Mouse (Mus musculus): Measurements from ENCODE around the gene Ttc13.

Ttc13 gene

GRCm38 (mm10) chr8:124658415-124658814 is 63.4 kb downstream of the Ttc13 start:
- DNase-seq (ENCODE audit: low read depth, low spot score) = no peak

GRCm38 (mm10) chr8:124657961-124658360 is 63.8 kb downstream of the Ttc13 start:
- no peak for DNase-seq (ENCODE audit: low read depth, low spot score)

GRCm38 (mm10) chr8:124653568-124654475 is 68.0 kb downstream of the Ttc13 start:
- DNase-seq (ENCODE audit: low read depth, low spot score) = no peak

DNA sequence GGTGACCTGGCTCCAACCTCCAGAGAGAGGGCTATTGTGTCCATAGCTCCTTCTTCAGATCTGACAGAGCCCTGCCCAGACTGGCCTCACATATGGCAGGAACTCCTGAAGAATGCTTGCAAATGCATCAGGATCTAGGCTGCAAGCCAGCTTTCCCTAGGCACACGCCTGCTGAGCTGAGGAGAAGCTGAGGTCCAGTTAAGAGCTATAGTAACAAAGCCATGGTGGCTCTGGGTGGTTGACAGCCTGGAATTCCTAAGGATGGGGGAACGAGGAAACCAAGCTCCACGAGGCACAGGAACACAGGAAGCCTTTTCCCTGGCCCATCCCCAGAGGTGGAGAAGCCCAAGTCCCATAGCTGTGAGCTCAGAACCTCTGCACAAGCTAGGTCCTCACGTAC is 69.2 kb downstream of the Ttc13 start:
- DNase-seq (ENCODE audit: low read depth, low spot score) = no peak

GRCm38 (mm10) chr8:124651776-124652175 is 70.0 kb downstream of the Ttc13 start:
- no peak for DNase-seq (ENCODE audit: low read depth, low spot score)

DNA sequence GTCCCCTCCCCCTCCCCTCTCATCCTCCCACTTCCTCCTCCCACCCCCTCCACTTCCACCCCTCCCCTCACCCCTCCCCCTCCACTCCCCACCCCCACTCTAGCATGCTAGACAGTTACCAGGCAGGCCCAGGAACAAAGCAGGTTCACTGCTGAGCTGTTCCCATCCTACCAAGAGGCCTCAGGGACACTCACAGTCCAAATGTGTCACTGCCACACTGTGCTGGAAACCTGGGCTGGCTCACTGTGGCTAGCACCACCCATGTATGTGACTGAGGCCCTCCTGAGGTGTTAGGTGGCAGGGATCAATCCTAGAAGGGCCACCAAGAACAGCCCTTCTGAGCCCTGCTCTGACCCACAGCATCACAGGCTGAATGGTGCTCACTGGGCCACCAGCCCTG is 73.5 kb downstream of the Ttc13 start:
- DNase-seq (ENCODE audit: low read depth, low spot score) = no peak

DNA sequence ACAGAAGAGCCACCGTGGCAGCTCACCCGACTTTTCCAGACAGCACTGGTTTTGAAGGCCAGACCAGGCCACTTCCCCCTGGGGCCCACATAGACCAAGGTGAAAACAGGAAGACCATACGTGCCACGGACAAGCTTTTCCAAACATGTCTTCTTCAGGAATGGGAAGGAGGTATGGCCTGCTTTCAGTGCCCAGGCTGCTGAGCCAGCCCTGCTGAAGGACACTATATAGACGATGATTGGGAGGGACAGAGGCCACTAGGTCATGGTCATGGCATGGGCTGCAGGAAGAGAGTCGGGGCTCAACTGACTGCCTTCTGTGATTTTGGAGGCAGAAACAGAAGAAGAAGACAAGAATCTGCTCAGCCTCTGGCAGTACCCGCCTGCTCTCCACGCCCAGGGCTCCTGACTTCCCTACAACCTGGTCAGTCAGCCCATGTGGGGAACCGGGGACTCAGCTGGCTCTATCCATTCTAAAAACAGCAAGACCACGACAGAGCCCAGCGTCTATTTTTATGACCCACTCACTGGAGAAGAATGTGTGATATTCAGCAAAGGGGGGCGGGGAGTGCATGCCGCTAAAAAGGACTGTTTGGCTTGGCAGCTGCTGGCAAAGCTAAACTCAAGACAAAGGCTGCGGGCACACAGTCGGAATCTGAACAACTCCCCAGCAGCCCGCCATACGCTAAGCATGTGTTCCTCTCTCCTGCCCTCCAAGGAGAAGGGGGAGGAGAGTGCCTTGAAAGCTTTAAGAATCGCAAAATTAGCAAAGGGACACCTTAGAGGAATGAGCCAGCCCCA is 78.0 kb downstream of the Ttc13 start:
- peak; percentile 55 for DNase-seq (ENCODE audit: low read depth, low spot score)

GRCm38 (mm10) chr8:124641599-124641998 is 80.2 kb downstream of the Ttc13 start:
- DNase-seq (ENCODE audit: low read depth, low spot score) = no peak

- DNase-seq (ENCODE audit: low read depth, low spot score) = no peak
Measured at GRCm38 (mm10) chr8:124635247-124635502, 86.6 kb downstream of the Ttc13 start.

DNA sequence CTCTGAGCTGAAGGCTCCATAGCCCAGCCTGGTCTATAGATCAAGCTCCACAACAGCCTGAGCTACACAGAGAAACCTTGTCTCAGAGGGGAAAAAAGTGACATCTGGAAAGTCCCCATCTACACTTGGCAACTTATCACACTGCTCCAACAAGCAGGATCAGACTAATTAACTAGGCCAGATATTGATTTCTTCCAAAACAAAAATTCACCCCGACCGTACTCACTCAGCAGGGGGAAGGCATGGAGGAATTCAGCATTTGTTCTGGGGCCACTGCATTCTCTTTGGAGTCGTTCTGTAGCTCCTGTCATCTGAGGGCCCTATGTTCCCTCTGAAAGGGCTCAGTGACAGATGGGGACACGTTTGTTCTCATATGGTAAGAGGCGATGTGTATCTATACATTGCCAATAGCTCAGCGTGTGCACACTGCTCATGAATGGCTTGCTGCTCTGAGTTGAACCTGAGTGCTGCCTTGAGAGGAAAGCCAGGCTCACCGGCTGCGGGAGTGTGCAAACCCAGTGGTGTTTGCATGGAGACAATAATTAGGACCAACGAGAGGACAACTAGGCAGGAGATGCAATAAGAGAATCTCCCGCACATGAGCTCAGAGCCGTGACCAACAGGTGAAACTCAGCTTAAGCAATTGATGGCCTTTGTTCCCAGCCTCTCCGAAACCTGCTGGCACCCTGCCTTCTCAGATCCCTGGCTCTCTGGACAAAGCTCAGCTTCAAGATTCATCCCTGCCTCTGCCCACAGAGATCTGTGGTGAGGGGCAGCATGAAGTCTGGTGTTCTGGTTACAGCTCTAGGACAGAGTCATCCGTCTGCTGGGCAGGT is 87.2 kb downstream of the Ttc13 start:
- no peak for DNase-seq (ENCODE audit: low read depth, low spot score)

- DNase-seq (ENCODE audit: low read depth, low spot score) = no peak
Measured at GRCm38 (mm10) chr8:124633001-124633703, 88.6 kb downstream of the Ttc13 start.

- DNase-seq (ENCODE audit: low read depth, low spot score) = no peak
Measured at GRCm38 (mm10) chr8:124631966-124632365, 89.8 kb downstream of the Ttc13 start.

- no peak for DNase-seq (ENCODE audit: low read depth, low spot score)
Measured at GRCm38 (mm10) chr8:124630891-124631290, 90.9 kb downstream of the Ttc13 start.

GRCm38 (mm10) chr8:124630489-124630888 is 91.3 kb downstream of the Ttc13 start:
- DNase-seq (ENCODE audit: low read depth, low spot score) = no peak

DNA sequence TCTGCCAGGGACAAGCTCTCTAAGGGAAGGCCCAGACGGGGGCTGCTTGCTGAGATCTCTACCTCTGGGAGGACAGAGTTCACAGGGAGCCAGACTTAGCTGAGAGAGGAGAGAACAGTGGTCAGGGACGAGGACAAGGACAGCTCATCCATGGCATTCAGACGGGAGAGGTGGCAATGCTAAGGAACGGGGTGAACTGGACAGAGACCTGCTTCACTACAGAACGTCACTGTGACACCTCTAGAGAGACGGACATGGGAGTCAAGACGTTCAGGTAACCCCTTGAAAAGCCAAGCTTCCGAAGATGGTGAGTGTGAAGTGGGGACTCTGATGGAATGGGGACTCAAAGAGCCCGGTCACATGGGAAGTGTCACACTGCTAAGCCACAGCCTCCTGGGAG is 95.5 kb downstream of the Ttc13 start:
- DNase-seq (ENCODE audit: low read depth, low spot score) = no peak
